Mouse (Mus musculus) right cerebral cortex, adult 2 months (tissue): ENCODE results near the gene Akr1e1.
"Not testable (repeated sequence)": the region's sequence is repeated elsewhere in the genome, so short reads cannot be mapped to it uniquely, and the experiment has no call there.

Experiments used
- DNase-seq, 2 experiments: peaks; one replicate each; pipeline ENCODE4 v3.0.0; 2021 to 2022; ENCODE audit warnings: low spot score in 2 of 2

The Akr1e1 gene

DNA sequence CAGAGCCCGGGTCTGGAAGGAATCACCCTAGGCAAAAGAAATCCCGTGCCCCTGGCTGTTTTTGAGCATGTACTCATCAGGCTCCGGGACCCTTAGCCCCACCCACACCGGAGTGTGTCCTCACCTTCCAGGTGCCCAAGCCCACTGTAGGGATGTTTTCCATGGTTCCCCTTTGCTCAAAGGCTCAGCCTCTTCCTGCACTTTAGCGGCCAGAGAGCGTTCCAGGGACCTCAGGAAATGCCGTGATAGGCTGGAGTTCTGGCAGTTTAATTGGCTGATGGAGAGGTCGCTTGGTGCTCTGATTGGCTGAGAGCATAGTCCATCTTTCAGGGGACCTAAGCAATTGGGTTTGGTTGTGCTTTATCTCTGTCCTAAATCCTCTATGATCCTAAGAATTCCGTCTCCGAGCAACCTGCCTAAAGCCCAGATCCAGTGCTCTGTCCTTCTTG lies at the start of gene Akr1e1:
Gene Akr1e1 (minus strand): TSS at position 214 of the 449 bp plus-strand sequence.
- peak; percentile 92 for DNase-seq

DNA sequence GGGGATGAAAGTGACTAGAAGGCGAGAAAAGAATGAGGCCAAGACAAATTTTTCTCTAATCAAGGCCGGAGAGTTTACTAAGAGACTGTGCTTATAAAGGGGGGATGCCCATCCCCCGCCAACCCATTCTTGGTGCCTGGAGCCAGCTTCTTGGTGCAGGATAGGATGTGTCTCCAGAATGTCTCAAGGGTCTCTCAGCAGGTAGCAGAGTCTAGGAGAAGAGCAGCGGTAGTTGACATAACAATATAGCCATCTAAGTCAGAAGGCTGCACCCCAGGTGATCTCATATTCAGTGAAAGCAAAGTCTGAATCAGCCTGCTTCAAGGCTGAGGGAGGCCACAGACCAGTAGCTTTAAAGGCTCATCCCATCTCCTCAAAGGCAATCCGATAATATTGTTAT lies 49.4 kb upstream of the Akr1e1 start:
- DNase-seq, result no peak

DNA sequence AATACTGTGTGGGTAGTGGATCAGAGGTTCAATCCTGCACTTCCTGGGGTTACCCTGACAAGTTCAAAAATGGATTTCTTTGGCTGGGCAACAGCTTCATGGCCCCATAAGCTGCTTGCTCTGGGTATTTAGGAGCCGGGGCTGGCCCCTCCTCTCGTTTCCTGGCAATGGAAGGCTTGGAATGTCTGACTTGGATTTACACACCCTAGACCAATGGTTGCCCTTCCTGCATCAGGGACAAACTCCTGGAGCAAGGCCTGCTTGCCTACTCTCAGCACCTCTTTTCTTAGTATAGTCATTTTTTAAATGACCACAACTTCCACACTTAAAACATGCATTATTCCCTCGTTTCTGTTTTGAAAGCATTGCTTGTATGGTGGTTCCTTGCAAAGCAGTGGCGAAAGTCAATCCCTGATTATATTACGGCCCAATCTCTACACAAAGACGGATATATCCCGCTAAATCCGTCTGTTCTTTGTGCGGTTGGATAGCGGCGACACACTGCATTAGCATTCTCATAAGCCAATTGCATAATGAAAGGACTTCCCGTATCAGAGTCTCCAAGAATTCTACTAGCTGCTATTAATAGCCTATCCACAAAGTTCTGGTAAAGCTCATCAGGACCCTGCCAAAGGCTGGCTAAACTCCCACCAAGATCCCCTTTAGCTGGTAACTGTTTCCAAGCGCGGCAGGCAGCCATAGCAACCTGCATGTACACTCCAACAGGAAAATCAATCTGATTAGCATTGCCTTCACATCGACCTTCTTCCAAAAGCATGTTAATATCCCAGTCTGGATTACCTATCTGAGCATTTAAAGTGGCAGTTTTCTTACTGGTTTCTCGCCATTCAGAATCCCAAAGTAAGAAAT lies 47.5 kb upstream of the Akr1e1 start:
- DNase-seq, result no peak

DNA sequence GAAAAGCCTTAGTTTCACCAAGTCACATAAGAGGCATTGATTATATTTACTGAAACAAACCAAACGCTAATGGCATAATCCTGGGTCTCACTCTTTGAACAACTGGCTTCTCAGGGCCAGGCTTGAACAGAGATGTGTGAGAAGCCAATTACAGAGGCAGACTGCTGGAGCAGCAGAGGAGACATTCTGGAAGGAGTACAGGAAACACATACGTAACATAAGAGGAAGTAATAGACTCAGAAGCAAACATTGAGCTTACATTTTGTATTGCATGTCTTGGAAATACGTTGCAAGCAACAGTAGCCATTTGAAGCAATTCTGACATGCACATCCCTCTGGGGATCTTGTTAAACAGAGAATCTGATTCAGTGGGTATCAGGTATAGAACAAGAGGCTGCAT lies 41.2 kb upstream of the Akr1e1 start:
- DNase-seq, result no peak

DNA sequence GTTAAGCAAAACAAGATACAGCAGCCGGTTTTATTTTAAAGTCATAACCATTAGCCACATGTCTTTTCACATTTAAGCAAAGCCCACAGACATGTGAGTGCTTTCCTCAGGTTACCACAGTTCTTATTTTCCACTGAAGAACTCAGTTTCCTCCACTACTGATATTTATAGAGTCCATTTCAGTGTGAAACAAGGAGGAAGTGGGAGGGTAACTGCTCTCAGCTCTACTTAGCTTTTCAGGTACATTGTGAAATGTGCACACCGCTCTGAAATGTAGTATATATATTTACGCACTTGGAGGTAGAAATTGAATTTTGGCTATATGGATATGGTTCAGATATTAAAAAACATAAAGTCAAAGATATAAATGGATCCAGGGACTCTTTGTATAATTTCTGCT lies 36.3 kb upstream of the Akr1e1 start:
- DNase-seq, result no peak

DNA sequence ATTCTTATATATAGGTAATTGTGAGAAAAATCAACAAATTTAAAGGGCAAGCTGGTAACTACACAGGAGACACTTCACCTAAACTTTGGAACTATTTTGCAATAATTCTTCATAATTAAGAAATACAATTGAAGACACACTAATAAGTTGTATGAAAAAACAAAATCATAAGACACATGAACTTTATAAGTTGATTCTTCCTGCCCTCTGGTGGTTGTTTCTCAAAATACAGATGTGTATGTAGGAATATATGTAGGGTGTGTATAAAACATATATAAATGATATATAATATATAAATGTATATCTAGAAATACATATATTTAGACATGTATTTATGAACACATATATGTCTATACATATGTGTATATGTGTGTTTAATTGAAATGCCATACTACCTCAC lies 1.9 kb upstream of the Akr1e1 start:
- DNase-seq, result peak in 1 of 2 experiments; percentile 15

DNA sequence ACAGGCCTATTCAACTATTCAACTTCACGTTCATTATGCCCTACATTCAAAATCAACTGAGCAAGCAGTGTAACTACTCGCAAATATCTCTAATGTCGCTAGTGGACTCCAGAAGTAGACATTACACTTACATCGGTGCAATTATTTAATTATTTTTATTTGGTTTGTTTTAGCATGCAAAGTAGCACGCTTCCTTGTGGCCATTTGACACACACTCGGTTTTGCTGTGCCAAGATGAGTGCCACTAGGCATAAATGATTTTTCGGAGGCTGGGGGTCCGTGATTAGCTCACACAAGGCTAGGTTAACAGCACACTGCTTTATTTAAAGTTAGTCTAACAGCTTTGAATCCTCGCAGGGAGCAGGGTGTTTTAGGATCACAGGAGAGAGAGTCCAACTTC lies 444 bp downstream of the Akr1e1 start:
- DNase-seq, result no peak

DNA sequence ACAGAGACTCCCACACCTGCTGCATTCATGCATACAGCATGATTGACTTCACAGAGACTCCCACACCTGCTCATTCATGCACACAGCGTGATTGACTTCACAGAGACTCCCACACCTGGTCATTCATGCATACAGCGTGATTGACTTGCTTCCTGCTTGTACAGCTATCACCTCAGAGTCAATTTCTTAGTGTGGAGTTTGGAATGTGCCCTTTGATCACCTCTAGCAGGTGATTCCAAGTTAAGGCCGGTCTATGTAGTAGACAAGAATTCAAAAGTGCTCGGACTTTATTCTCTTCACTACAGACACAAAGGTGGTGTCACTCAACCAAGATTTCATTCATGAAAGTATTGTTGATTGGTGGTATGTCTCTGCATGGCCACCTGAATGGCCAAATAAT lies 2.2 kb downstream of the Akr1e1 start:
- no peak for DNase-seq

DNA sequence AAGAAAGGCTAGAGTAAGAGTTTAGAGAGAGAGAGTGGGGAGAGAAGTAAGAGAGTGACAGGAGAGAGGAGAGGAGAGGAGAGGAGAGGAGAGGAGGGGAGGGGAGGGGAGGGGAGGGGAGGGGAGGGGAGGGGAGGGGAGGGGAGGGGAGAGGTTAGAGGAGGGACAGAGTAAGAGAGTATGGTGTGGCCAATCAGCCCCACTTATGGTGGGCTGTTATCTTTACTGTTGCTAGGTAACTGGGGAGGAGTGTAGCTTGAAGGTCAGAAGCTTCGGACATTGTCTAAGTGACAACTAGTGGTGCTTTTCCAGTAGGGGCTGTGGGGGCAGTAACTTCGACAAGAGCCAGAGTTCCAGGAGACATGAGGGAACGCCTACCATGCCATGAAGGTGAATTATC lies 5.5 kb downstream of the Akr1e1 start:
- DNase-seq, result not testable (repeated sequence)

DNA sequence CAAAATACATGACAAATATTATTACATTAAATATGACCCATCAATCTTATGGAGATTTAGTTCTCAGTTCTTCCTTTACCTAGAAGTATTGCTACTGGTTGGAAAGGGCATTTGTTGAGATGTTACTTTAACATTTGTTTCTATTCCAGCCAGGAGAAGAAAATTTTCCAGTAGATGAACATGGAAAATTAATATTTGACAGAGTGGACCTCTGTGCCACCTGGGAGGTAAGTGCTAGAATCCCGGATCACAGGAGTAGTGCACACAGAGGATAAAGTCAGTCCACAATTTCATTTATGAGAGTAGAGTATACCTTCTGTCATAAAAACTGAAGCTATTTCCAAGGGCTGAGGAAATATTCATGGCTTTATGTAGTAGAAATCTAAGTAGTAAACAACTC lies 32.1 kb downstream of the Akr1e1 start:
- no peak for DNase-seq

DNA sequence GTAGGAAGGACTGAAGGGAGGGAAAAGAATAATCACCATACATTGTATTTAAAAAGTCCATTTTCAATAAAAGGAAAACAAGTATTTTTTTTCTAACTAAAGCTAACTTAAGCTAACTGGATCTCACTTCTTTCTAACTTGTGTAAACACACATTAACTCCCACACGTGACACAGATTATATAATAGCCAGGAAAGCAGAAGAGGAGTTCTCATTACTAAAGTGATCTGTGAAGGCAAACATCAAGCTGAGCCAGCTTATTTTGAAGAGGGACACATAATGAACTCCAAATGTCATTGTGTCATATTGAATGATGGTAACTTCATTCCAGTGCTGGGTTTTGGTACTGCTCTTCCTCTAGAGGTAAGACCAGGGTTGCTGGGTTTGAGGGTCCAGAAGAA lies 35.1 kb downstream of the Akr1e1 start, which contains the start of gene Akr1c21:
Gene Akr1c21 (plus strand): TSS at position 205 of the 400 bp plus-strand sequence.
- DNase-seq, result no peak

DNA sequence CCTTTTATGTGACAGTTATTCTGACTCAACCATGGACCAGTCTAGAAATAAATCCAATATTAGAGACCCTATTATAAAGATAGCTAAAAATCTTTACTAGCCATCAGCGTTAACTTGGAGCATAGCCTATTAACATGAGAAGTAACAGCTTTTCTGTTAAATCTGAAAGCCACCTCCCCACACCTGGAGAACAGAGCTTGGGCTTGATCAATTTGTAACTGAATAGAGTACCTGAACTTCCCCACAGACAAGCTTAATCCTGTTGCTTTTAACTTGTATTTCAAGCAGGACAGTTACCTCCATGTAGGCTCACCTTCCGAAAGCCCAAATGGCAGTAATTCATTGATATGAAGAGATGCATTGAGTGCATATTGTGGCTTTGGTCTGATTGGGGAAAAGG lies 43.0 kb downstream of the Akr1e1 start:
- no peak for DNase-seq

DNA sequence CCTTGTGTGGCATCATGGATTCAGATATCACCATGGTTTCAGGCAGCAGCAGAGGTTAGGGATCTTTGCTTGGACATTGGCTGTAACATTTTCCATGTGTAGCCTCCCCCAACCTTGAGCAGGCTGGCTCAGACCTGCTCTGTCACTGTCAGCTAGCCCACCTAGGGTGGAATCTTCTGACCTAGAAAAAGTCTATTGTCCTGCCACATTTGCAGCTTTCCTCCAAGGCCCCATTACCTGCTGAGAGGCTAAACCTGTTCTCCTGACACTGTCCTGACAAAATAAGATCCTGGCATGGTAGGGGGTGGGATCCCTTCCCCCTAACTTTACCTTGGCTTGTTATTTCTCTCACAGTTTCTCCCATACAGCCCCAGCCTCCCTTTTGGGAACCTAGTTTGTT lies 48.5 kb downstream of the Akr1e1 start:
- DNase-seq, result no peak

DNA sequence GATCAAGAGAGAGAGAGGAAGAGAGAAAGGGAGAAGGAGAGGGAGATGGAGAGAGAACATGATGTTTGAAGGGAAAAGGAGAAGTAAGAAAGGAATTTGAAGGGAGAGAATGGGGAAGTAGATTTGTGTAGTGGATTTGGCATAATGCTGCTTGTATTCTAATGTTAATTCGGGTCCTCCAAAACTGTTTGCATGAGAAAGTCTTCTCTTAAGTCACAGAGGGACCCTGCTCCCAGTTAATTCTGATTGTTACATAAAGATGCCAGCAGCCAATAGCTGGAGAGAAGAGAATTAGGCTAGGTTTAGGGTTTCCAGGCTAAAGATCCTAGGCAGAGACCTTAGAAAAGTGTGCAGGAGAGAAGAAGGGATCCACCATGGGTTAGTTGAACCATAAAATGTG lies 49.8 kb downstream of the Akr1e1 start:
- no peak for DNase-seq
